Mouse (Mus musculus): Measurements from ENCODE around the gene Cdk6. TPM values are rescaled to one million over a fixed set of nuclear protein-coding genes. Genes with fewer than 3 reads are reported as not detected.

Cdk6 gene
- polyA plus RNA-seq, 1 experiment from 2014 or later, result 17.8 TPM

DNA sequence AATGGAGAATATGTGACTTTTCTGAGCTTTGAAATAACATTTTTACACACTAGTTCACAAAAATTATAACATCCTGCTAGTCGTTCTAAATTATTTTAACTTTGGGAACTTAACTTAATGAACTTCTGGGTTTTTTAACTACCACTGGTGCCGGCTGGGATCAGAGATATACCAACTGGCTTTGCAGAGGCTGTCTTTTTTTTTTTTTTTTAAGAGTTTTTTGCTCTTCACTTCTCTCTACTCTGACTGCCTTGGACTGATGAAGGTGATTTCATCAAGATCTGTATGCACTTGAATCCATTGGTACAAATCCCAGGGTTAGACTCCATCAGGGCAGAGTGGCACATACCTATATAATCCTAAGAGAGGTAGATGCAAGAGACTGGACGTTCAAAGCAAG is 11.5 kb downstream of the Cdk6 start:
- no peak for ATAC-seq (ENCODE audit: low FRiP score)
- Histone ChIP-seq H3K4me1 (replicated peaks; ENCODE audit: control insufficient read depth, insufficient read depth, low read length) (no peaks in the 10 kb centered on the region), H3K27ac (ENCODE audit: low read depth, low read length) (no peak overlapping the region), H3K4me2 (replicated peaks; ENCODE audit: low read depth, low read length) (no peak overlapping the region), H3K9ac (ENCODE audit: low read depth, low read length) (no peak overlapping the region), H3K9me3 (ENCODE audit: control insufficient read depth, low read length) (no peaks in the 10 kb centered on the region), H3K4me3 (ENCODE audit: low read depth, low read length) (no peak overlapping the region), H3K27me3 (ENCODE audit: control insufficient read depth, insufficient read depth, low read length) (no peaks in the 10 kb centered on the region), H3K36me3 (ENCODE audit: control insufficient read depth, insufficient read depth, low read length) (no peaks in the 10 kb centered on the region)
- DNase-seq (ENCODE audit: low spot score), result no peak
- WGBS, result 86% methylated on average over 3 of the region's 3 CpGs

DNA sequence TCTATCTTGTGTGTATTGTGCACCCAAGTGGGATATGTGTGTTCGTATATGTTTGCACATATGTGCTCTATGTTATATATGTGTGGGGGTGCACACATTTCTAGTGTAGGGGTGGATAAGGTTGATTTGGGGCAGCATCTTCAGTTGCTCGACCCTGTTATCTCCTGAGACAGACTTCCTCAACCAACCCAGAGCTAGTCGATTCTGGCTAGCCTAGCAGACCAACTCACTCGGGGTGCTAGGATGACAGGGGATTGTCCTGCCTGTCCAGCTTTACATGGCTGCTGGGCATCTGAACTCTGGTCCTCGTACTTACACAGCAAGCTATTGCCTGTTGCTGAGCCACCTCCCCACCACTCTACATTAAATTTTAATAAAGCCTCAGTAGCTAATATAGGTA is 13.0 kb downstream of the Cdk6 start:
- H3K4me1 ChIP-seq (replicated peaks; ENCODE audit: control insufficient read depth, insufficient read depth, low read length), result no peaks in the 10 kb centered on the region
- H3K4me2 ChIP-seq (replicated peaks; ENCODE audit: low read depth, low read length), result no peak overlapping the region
- DNase-seq (ENCODE audit: low spot score) (no peak), ATAC-seq (ENCODE audit: low FRiP score) (no peak)
- no peak overlapping the region for H3K4me3 ChIP-seq (ENCODE audit: low read depth, low read length)
- 89% methylated on average over 5 of the region's 5 CpGs for WGBS
- no peak overlapping the region for H3K9ac ChIP-seq (ENCODE audit: low read depth, low read length)
- no peak overlapping the region for H3K27ac ChIP-seq (ENCODE audit: low read depth, low read length)
- no peaks in the 10 kb centered on the region for H3K36me3 ChIP-seq (ENCODE audit: control insufficient read depth, insufficient read depth, low read length)
- H3K27me3 ChIP-seq (ENCODE audit: control insufficient read depth, insufficient read depth, low read length), result no peaks in the 10 kb centered on the region
- no peaks in the 10 kb centered on the region for H3K9me3 ChIP-seq (ENCODE audit: control insufficient read depth, low read length)

DNA sequence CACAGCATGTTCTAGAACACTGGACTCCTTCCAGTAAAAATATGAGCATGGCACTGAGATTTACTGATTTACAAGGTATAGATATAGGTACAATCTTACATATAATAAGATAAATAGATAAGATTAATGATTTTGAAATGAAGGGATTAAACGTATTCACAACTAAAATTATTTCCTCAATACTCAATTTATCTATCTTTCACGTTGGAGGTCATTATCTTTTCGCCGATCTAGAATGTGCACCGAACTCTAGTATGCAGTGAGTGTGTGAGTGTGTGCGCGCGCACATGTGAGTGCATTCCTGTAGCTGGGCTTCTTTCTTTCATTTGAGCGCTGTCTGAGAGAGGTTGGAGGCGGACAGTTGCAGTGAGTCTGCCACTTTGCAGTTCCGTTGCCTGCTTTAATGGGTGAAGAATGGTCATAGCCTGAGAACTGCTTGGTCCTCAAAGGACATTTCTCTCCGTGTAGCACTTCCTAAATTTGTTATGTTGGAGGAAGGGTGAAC is 13.8 kb downstream of the Cdk6 start:
- 93% methylated on average over 12 of the region's 12 CpGs for WGBS
- Histone ChIP-seq H3K4me1 (replicated peaks; ENCODE audit: control insufficient read depth, insufficient read depth, low read length) (no peaks in the 10 kb centered on the region), H3K27ac (ENCODE audit: low read depth, low read length) (no peak overlapping the region), H3K9me3 (ENCODE audit: control insufficient read depth, low read length) (no peaks in the 10 kb centered on the region), H3K4me3 (ENCODE audit: low read depth, low read length) (no peak overlapping the region), H3K9ac (ENCODE audit: low read depth, low read length) (no peak overlapping the region), H3K27me3 (ENCODE audit: control insufficient read depth, insufficient read depth, low read length) (no peaks in the 10 kb centered on the region), H3K36me3 (ENCODE audit: control insufficient read depth, insufficient read depth, low read length) (no peaks in the 10 kb centered on the region), H3K4me2 (replicated peaks; ENCODE audit: low read depth, low read length) (no peak overlapping the region)
- DNase-seq (ENCODE audit: low spot score) (no peak), ATAC-seq (ENCODE audit: low FRiP score) (no peak)

DNA sequence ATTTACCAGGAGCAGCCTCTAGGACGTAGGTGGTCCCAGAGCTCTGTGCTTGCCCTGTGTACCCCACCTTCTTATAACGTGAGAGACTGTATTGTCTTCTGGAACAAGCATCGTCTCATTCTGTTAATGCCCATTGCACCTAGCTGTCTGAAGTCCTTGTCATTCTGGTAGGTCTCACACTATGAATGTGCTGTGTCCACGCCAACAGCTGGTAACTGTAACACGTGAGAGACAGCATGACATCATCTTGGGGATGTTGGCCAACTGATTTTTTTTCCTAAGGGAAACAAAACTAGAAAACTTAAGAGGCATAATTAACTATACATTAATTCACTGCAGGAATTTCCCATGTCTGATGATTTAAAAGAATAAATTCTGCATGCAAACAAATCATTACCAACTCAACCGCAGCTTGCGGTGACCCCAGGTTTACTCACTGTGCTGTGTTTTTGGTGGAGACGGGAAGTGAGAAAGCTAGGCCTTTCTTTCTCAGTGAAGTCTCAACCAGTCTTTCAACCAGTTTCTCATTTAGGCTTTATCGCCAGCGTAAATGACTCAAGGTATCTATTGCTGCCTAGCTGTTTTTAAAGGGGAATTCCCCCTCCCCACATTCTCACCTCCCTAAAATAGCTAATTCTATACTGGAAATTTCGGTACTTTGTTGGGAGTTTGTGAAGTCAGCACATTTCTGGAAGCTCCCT is 14.4 kb downstream of the Cdk6 start:
- DNase-seq (ENCODE audit: low spot score), result no peak
- ATAC-seq (ENCODE audit: low FRiP score), result no peak
- WGBS, result 88% methylated on average over 11 of the region's 11 CpGs

DNA sequence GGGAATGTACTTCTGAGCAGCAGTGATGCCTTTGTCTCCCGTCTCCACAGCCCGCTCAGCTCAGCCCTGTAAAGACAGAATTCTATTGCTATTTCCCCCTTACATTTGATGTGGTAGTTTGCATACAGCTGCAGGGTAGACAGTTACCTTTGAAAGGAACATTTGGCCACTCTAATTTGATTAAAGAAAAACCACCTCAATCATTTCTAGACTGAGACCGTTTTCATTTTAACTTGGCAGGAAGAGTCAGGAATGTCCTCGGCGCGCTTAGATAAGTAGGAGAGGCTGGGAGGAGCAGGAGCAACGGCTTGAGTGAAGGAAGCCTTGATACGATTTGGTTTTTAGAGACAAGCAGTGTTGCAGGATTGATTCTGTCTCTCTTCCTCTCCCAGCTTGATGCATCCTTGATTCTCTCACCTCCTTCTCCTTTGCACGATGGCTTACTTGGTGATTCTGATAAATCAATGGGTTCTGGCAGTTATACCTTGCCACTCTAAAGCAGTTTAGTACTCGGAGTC is 15.0 kb downstream of the Cdk6 start:
- Histone ChIP-seq H3K27ac (ENCODE audit: low read depth, low read length) (no peak overlapping the region), H3K4me3 (ENCODE audit: low read depth, low read length) (no peak overlapping the region), H3K36me3 (ENCODE audit: control insufficient read depth, insufficient read depth, low read length) (no peaks in the 10 kb centered on the region), H3K4me2 (replicated peaks; ENCODE audit: low read depth, low read length) (no peak overlapping the region), H3K9ac (ENCODE audit: low read depth, low read length) (no peak overlapping the region), H3K27me3 (ENCODE audit: control insufficient read depth, insufficient read depth, low read length) (no peaks in the 10 kb centered on the region), H3K9me3 (ENCODE audit: control insufficient read depth, low read length) (no peaks in the 10 kb centered on the region), H3K4me1 (replicated peaks; ENCODE audit: control insufficient read depth, insufficient read depth, low read length) (no peaks in the 10 kb centered on the region)
- 83% methylated on average over 10 of the region's 10 CpGs for WGBS
- DNase-seq (ENCODE audit: low spot score) (no peak), ATAC-seq (ENCODE audit: low FRiP score) (no peak)

More for the DNA sequence above, 14.4 kb downstream of the Cdk6 start:
- Histone ChIP-seq H3K9me3 (ENCODE audit: control insufficient read depth, low read length) (no peaks in the 10 kb centered on the region), H3K27me3 (ENCODE audit: control insufficient read depth, insufficient read depth, low read length) (no peaks in the 10 kb centered on the region), H3K4me1 (replicated peaks; ENCODE audit: control insufficient read depth, insufficient read depth, low read length) (no peaks in the 10 kb centered on the region), H3K36me3 (ENCODE audit: control insufficient read depth, insufficient read depth, low read length) (no peaks in the 10 kb centered on the region), H3K4me3 (ENCODE audit: low read depth, low read length) (no peak overlapping the region), H3K27ac (ENCODE audit: low read depth, low read length) (no peak overlapping the region), H3K9ac (ENCODE audit: low read depth, low read length) (no peak overlapping the region), H3K4me2 (replicated peaks; ENCODE audit: low read depth, low read length) (no peak overlapping the region)

DNA sequence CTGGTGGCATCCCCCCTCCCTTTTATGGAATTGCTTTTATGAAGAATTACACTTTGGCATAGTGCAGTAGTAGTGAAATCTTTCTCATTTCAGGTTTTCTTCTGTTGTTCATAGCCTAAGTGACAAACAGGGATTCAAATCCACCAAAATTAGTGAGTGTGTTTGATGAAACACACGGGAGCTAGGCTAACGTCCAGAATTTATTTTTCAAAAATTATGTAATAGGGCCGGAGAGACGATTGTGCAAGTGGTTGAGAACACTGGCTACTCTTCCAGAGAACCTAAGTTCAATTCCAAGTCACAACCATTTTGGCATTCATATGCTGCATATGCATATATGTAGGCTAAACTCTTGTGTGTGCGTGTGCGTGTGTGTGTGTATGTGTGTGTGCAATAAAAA is 16.2 kb downstream of the Cdk6 start:
- Histone ChIP-seq H3K27ac (ENCODE audit: low read depth, low read length) (no peak overlapping the region), H3K27me3 (ENCODE audit: control insufficient read depth, insufficient read depth, low read length) (no peaks in the 10 kb centered on the region), H3K9ac (ENCODE audit: low read depth, low read length) (no peak overlapping the region), H3K4me3 (ENCODE audit: low read depth, low read length) (no peak overlapping the region), H3K4me2 (replicated peaks; ENCODE audit: low read depth, low read length) (no peak overlapping the region), H3K4me1 (replicated peaks; ENCODE audit: control insufficient read depth, insufficient read depth, low read length) (no peaks in the 10 kb centered on the region), H3K36me3 (ENCODE audit: control insufficient read depth, insufficient read depth, low read length) (no peaks in the 10 kb centered on the region), H3K9me3 (ENCODE audit: control insufficient read depth, low read length) (no peaks in the 10 kb centered on the region)
- 95% methylated on average over 6 of the region's 6 CpGs for WGBS
- no peak for ATAC-seq (ENCODE audit: low FRiP score)
- no peak for DNase-seq (ENCODE audit: low spot score)

DNA sequence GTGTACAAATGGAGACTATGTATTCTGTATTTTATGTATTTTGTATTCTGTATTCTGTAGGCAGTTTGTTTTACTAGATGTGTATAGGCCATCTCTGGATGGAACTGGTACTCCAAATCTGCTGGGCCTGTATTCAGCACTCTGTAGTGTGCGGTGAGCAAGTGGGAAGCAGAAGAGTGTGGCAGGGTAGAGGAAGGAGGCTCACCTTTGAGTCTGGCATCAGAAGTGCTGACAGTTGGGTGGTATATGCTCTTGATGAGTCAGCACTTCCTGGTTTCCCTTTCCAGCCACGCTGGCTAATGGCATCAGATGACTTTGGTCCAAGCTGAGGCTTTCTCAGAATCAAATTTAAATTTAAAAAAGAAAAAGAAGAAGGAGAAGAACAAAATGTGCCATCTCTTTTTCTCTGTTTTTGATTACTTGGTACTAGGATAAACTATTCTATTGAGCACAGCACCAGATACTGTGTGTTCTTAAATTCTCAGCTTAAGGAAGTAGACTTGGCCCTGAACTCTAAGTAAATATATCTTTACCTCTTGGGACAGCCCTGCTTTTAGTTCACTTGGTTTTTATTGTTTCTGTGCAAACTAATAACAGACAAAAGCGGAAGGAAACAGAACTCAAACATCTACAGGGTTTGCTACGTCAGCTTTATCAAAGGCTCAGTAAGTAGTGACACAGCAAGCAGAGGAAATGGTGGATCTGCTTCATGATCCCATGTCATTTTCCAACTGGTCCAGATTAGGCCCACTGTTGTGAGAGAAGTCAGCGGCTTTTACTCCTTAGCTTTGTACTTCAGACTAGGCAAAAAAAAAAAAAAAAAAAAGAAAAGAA is 17.6 kb downstream of the Cdk6 start:
- no peaks in the 10 kb centered on the region for H3K27me3 ChIP-seq (ENCODE audit: control insufficient read depth, insufficient read depth, low read length)
- no peak for ATAC-seq (ENCODE audit: low FRiP score)

DNA sequence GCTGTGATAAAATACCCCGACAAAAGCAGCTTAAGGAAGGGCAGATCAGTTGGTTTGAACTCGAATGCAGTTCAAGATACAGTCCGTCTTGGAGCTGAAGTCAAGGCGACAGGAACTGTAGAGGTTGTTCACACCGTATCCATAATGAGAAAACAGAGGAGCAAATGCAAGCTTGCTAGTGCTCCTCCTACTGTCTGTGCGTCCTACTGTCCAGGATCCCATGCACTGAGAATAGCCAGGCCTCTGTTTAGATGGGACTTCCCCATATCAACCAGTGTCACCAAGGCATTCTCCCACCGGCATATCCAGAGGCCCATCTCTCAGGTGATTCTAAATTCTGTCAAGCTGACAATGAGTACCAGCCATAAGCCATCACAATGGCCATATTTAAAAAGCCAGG is 18.6 kb downstream of the Cdk6 start:
- DNase-seq (ENCODE audit: low spot score), result no peak
- Histone ChIP-seq H3K9me3 (ENCODE audit: control insufficient read depth, low read length) (no peaks in the 10 kb centered on the region), H3K27ac (ENCODE audit: low read depth, low read length) (no peak overlapping the region), H3K4me3 (ENCODE audit: low read depth, low read length) (no peak overlapping the region), H3K36me3 (ENCODE audit: control insufficient read depth, insufficient read depth, low read length) (no peaks in the 10 kb centered on the region), H3K27me3 (ENCODE audit: control insufficient read depth, insufficient read depth, low read length) (no peaks in the 10 kb centered on the region), H3K4me1 (replicated peaks; ENCODE audit: control insufficient read depth, insufficient read depth, low read length) (no peaks in the 10 kb centered on the region), H3K9ac (ENCODE audit: low read depth, low read length) (no peak overlapping the region), H3K4me2 (replicated peaks; ENCODE audit: low read depth, low read length) (no peak overlapping the region)
- no peak for ATAC-seq (ENCODE audit: low FRiP score)
- 87% methylated on average over 7 of the region's 7 CpGs for WGBS

More for the DNA sequence above, 17.6 kb downstream of the Cdk6 start:
- WGBS, result 83% methylated on average over 5 of the region's 5 CpGs
- Histone ChIP-seq H3K9me3 (ENCODE audit: control insufficient read depth, low read length) (no peaks in the 10 kb centered on the region), H3K4me2 (replicated peaks; ENCODE audit: low read depth, low read length) (no peak overlapping the region), H3K36me3 (ENCODE audit: control insufficient read depth, insufficient read depth, low read length) (no peaks in the 10 kb centered on the region), H3K27ac (ENCODE audit: low read depth, low read length) (no peak overlapping the region), H3K9ac (ENCODE audit: low read depth, low read length) (no peak overlapping the region), H3K4me3 (ENCODE audit: low read depth, low read length) (no peak overlapping the region), H3K4me1 (replicated peaks; ENCODE audit: control insufficient read depth, insufficient read depth, low read length) (no peaks in the 10 kb centered on the region)
- DNase-seq (ENCODE audit: low spot score), result no peak
